Mouse (Mus musculus) embryonic facial prominence, embryonic 10.5 days (tissue): ENCODE measurements around the gene Dmc1. TPM values are rescaled to one million over a fixed set of nuclear protein-coding genes. Genes with fewer than 3 reads are reported as not detected.

Source experiments
- DNase-seq: peaks from one replicate; pipeline ENCODE4 v3.0.0-alpha.2; 2017; ENCODE audit warnings: low spot score
- H3K27ac ChIP-seq: fragments of 300-500 bp; sonication (generic); replicated peaks from 2 replicates; pipeline ENCODE4 v1.5.1; 2016; ENCODE audit warnings: mild to moderate bottlenecking
- H3K27me3 ChIP-seq: fragments of 300-500 bp; sonication (generic); replicated peaks from 2 replicates; pipeline ENCODE4 v1.6.1; 2016; ENCODE audit warnings: low read depth, mild to moderate bottlenecking; ENCODE audit not compliant: poor library complexity, severe bottlenecking
- H3K36me3 ChIP-seq: fragments of 300-500 bp; sonication (generic); replicated peaks from 2 replicates; pipeline ENCODE4 v1.6.1; 2016; ENCODE audit warnings: mild to moderate bottlenecking, moderate library complexity
- H3K4me1 ChIP-seq: fragments of 300-500 bp; sonication (generic); 2 replicates; pipeline ENCODE4 v1.6.1; 2016
- H3K4me3 ChIP-seq: fragments of 300-500 bp; sonication (generic); 2 replicates; pipeline ENCODE4 v1.5.1; 2016; ENCODE audit warnings: mild to moderate bottlenecking, moderate library complexity
- H3K9me3 ChIP-seq: fragments of 300-500 bp; sonication (generic); 2 replicates; pipeline ENCODE4 v1.6.1; 2016; ENCODE audit warnings: mild to moderate bottlenecking
- WGBS: fragments of 180-500 bp; shearing (Covaris S2); methylation state at CpG from one replicate; pipeline ENCODE4 v1.1.7; 2016; 5-methylcytosine and 5-hydroxymethylcytosine counted together
- polyA plus RNA-seq: library from polyadenylated mRNA; unstranded; fragments of >200 nt; fragmentation: Nextera tagmentation; extraction: Ambion mirVana; gene quantifications from 2 replicates; pipeline ENCODE4 v1.2.1, GENCODE M21; 2016

Gene Dmc1
- polyA plus RNA-seq, 1 experiment from 2014 or later: 1.2 TPM

DNA sequence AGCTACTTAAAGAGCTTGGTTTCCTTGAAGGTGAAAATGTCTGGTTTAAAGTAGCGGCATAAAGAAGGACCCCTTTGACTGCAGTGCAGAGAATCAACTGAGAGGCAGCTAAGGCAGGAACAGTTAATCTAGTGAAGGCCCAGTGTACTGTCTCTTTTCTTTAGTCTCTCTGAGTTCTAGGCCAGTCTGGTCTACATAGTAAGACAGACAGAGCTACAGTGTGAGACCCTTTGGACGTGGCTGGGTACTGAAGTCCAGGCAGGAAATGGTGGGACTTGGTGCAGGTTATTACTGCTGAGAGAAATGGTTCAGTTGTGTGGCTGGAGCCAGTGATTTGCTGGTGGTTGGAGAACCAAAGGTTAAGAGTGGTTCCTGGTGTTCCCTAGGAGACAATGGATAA lies 56.7 kb downstream of the Dmc1 start:
- H3K36me3 ChIP-seq: peaks cover 18% of the 10 kb centered on the region
- H3K9me3 ChIP-seq: no peaks in the 10 kb centered on the region
- no peak for DNase-seq
- 0 out of 2 replicates have a peak, but pooled peaks cover 4% of the 10 kb centered on the region for H3K27me3 ChIP-seq
- no peak overlapping the region for H3K4me3 ChIP-seq
- H3K27ac ChIP-seq: no peak overlapping the region
- peaks cover 25% of the 10 kb centered on the region for H3K4me1 ChIP-seq
- 92% methylated on average over 2 of the region's 2 CpGs for WGBS

DNA sequence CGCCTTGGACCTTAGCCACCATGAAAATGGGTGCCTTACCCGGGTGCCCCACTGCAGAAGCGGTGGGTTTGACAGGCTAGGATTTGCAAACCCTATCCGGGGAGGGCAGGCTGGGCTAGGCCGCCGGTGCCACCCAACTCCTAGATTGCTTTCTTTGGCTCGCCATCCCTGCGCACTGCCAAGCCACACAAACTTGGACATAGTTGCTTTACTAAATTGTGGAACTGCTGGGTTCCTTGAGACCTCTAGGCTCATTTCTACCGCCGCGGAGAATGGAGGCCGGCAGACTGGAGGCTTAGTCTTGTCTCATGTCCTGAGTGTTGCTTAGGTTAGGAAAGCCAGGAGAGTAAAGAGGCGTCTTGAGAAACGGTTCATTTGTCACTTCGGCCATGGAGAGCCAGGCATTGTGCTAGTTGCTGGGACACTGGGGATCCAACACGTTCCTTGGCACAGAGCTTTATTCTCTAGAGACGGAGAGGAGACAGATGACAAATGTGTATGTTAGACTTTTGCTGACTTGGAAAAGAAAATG lies 57.6 kb downstream of the Dmc1 start:
- H3K4me3 ChIP-seq: peak overlapping the region; percentile 96
- 76% methylated on average over 17 of the region's 17 CpGs for WGBS
- H3K9me3 ChIP-seq: no peaks in the 10 kb centered on the region
- peaks cover 27% of the 10 kb centered on the region for H3K36me3 ChIP-seq
- H3K27ac ChIP-seq: peak overlapping the region; percentile 100
- DNase-seq: no peak
- 0 out of 2 replicates have a peak, but pooled peaks cover 2% of the 10 kb centered on the region for H3K27me3 ChIP-seq
- H3K4me1 ChIP-seq: peaks cover 25% of the 10 kb centered on the region

DNA sequence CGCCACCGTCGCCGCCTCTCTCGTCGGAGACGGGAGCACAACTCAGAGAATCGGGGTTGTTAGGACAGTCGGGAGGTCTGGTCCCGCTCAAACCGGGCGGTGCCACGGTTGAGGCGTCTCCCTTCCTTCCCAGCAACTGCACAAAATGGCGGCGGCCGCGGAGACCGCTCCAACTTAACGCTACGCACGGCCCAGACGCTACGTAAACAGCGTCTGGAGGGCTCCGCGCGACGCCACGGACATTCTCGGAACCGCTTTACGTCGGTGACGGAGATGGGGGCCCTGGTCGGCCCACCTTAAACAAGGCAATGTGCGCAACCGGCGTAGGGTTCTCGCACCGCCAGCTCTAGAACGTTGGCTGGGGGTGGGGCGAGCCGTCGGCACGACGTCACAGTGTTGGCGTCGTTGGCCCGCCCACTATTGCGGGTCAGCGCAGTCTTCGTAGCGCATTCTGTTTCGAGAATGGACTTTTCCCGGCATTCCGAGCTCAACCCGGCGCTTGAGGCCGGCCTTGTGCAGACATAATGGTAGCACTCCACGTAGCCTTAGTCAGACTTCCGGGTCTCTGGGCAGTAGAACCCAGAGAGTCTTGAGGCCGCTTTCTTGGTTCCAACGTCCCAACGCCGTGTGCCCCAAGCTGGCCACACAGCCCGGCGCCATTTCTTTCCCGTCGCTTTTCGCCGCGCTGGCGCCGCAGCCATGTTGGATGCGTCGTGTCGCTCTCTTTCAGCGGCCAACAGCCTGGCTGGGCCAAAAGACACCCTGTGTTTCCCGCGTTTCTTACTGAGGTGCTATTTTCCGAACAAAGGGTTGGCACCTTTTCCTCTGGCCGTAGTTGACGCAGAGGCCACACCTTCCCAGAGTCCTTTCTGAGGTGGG lies 58.3 kb downstream of the Dmc1 start, which contains the start of gene Ddx17:
Gene Ddx17 (minus strand): TSS at position 332 of the 879 bp plus-strand sequence.
- Histone ChIP-seq H3K4me3 (peak within 1 kb of the TSS; percentile 96), H3K4me1 (peaks cover 25% of the 10 kb centered on the region), H3K36me3 (peaks cover 34% of the 10 kb centered on the region), H3K9me3 (no peaks in the 10 kb centered on the region), H3K27me3 (no peaks in the 10 kb centered on the region), H3K27ac (peak within 1 kb of the TSS; percentile 100)
- WGBS: 2% methylated on average over 84 of the region's 84 CpGs
- peak; percentile 98 for DNase-seq

DNA sequence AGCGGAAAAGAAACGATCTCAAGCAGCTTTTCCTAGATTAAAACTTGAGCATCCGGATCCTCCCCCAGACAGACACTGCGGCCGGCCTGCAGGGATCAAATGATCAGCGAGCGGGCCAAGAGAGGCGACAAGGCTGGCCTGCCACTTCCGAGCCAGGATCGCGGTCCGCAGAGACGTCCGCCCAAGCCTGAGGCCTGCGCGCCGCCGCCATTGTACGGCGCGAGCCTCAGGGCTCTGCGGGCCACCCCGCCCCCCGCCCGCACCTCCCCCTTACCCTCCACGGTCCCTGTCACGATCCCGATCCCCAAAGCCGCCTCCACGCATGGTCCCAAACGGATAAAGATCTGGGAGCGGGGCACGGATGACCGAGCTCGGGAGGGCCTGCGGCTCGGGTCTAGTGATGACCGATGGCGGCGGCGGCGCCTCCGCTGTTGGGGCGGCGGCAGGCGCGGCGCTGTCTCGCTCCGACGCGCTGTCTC lies 58.9 kb downstream of the Dmc1 start:
- Histone ChIP-seq H3K4me1 (peaks cover 25% of the 10 kb centered on the region), H3K9me3 (no peaks in the 10 kb centered on the region), H3K4me3 (peak overlapping the region; percentile 96), H3K27ac (peak overlapping the region; percentile 100), H3K36me3 (peaks cover 41% of the 10 kb centered on the region), H3K27me3 (no peaks in the 10 kb centered on the region)
- WGBS: under 1% methylated on average over 52 of the region's 52 CpGs
- DNase-seq: peak; percentile 78

DNA sequence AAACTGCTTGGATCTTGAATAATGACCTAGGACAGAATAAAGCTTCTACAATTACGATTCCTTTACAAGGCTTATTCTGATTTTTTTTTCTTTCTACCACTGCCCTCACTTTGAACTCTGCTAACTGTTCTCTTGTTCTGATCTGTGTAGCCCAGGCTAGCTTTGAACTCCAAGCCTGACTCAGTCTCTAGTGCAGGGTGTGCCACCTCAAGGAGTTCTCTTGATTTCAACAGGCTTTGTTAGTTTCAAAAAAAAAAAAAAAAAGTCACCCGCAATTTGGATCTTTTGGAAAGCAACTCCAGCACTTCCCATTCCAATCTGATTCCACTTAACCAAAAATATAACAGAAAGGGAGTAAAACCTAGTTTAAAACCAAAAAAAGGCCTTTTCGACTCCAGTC lies 59.4 kb downstream of the Dmc1 start:
- peak overlapping the region; percentile 100 for H3K27ac ChIP-seq
- DNase-seq: no peak
- WGBS: 6% methylated on average over 3 of the region's 3 CpGs
- H3K4me1 ChIP-seq: peaks cover 25% of the 10 kb centered on the region
- H3K36me3 ChIP-seq: peaks cover 46% of the 10 kb centered on the region
- H3K4me3 ChIP-seq: peak overlapping the region; percentile 96
- H3K27me3 ChIP-seq: no peaks in the 10 kb centered on the region
- no peaks in the 10 kb centered on the region for H3K9me3 ChIP-seq

DNA sequence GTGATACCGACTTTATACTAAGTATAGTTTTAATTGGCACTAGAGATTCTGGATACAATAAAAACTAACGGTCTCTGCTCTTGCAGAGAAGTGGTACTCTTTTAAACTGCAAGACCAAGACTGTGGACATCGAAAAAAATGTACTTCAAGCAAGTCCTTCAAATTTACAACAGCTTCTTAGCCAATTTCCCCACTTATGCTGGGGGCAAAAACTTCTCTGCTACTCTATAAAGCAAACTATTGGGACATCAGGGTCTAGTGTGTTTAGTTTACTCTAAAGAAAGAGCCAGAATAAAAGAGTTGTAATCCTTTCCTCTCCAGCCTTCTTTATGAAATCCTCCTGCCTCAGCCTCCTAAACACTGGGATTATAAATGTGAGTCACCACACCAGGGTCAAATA lies 60.9 kb downstream of the Dmc1 start:
- Histone ChIP-seq H3K36me3 (peaks cover 61% of the 10 kb centered on the region), H3K27ac (no peak overlapping the region)

DNA sequence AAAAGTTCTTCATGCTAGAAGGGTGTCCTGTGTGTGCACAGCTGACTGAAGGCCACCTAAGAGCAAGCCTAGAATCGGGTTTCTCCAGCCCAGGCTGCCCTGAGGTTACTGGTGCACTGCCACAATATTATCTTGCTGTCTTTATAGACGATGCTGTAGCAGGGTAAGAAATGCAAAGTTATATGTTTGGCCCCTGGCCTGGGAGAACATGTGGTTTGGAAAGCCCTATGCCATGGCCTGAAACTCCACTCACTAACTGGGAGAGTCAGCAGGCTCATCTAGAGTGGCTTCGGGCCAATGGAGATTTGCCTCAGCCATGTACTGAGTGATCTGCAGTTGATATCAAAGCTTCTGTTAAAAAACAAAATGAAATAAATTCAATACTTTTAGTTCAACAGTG lies 71.1 kb downstream of the Dmc1 start:
- 88% methylated on average over 3 of the region's 3 CpGs for WGBS
- H3K36me3 ChIP-seq: peaks cover 100% of the 10 kb centered on the region

More for the DNA sequence above, 60.9 kb downstream of the Dmc1 start:
- Histone ChIP-seq H3K9me3 (no peaks in the 10 kb centered on the region), H3K4me1 (peaks cover 25% of the 10 kb centered on the region), H3K4me3 (peak overlapping the region; percentile 96), H3K27me3 (no peaks in the 10 kb centered on the region)
- no peak for DNase-seq
- 96% methylated on average over 3 of the region's 3 CpGs for WGBS

DNA sequence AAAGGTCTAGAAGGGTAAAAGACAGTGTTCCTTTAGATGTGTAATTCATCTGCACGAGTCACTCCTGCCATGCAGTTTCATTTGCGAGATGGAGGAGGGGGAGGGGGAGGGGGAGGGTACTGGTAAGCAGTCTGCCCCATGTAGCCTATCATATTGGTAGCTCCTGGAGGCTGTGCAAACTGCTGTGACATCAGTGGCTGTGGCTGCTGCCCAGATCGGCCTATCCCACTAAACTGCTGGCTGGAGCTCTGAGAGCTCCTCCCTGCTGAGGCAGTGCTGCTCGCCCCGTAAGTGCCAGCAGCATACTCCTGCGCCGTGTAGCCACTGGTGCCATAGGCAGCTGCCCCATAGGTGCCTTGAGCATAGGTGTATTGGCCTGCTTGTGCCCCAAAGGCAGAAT lies 75.0 kb downstream of the Dmc1 start:
- Histone ChIP-seq H3K27me3 (no peaks in the 10 kb centered on the region), H3K4me3 (no peak overlapping the region), H3K27ac (no peak overlapping the region), H3K9me3 (no peaks in the 10 kb centered on the region), H3K36me3 (peaks cover 95% of the 10 kb centered on the region), H3K4me1 (no peaks in the 10 kb centered on the region)
- 84% methylated on average over 7 of the region's 7 CpGs for WGBS
- peak; percentile 21 for DNase-seq

More for the DNA sequence above, 71.1 kb downstream of the Dmc1 start:
- Histone ChIP-seq H3K27ac (no peak overlapping the region), H3K4me1 (no peaks in the 10 kb centered on the region), H3K9me3 (no peaks in the 10 kb centered on the region), H3K4me3 (no peak overlapping the region), H3K27me3 (no peaks in the 10 kb centered on the region)
- DNase-seq: no peak

DNA sequence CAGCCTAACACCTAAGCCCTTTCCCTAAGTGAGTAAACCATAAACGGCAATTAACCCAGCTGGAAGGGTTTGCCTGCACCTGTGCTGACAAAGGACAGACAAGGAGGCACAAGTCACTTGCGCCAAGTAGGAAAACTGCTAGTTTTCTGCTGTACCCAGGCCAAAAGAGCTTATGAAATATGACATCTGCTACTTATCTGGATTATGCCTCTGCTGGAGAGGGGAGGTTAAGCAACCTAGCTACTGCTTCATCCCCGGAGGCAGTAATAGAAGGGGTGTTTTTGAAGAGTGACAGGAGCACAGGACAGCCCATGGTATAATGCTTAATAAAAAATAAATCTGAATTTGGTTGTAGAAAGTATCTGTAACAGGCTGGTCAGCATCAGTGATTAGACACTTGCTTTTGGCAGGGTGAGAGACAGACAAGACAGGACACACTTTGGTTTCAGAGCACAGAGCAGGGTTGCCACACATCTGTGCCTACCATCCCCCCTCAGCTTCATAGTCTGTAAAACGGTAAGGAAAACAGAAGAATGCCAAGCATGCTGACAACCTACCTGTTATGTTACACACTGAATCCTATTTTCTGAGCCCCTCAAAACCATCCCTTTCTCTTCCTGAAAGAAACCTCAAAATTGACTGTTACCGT lies 76.8 kb downstream of the Dmc1 start:
- DNase-seq: no peak
- peaks cover 77% of the 10 kb centered on the region for H3K36me3 ChIP-seq

DNA sequence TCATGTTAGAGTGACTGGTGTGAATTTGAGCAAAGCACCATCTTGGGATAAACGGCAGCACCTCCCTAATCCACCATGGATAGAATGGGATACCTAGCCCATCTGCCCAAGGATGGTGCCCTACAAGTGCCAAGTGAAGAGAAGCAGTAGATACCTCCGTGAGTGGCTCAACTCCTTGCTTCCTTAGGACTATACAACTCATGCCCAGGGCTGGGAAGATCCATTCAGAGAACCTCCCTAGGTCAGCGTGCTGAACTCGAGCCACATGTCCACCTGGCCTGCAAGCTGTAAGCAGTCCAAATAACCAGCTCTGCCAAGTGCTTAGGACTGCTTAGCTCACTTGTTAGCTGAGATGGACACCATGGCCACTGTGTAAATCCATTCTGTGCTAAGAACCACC lies 77.7 kb downstream of the Dmc1 start:
- DNase-seq: peak; percentile 15
- H3K36me3 ChIP-seq: peaks cover 68% of the 10 kb centered on the region
- no peaks in the 10 kb centered on the region for H3K27me3 ChIP-seq
- H3K4me1 ChIP-seq: no peaks in the 10 kb centered on the region
- 81% methylated on average over 4 of the region's 4 CpGs for WGBS
- no peak overlapping the region for H3K4me3 ChIP-seq
- H3K27ac ChIP-seq: no peak overlapping the region
- no peaks in the 10 kb centered on the region for H3K9me3 ChIP-seq

More for the DNA sequence above, 76.8 kb downstream of the Dmc1 start:
- H3K9me3 ChIP-seq: no peaks in the 10 kb centered on the region
- WGBS: 82% methylated on average over 5 of the region's 5 CpGs
- no peaks in the 10 kb centered on the region for H3K4me1 ChIP-seq
- no peak overlapping the region for H3K4me3 ChIP-seq
- no peak overlapping the region for H3K27ac ChIP-seq
- H3K27me3 ChIP-seq: no peaks in the 10 kb centered on the region

DNA sequence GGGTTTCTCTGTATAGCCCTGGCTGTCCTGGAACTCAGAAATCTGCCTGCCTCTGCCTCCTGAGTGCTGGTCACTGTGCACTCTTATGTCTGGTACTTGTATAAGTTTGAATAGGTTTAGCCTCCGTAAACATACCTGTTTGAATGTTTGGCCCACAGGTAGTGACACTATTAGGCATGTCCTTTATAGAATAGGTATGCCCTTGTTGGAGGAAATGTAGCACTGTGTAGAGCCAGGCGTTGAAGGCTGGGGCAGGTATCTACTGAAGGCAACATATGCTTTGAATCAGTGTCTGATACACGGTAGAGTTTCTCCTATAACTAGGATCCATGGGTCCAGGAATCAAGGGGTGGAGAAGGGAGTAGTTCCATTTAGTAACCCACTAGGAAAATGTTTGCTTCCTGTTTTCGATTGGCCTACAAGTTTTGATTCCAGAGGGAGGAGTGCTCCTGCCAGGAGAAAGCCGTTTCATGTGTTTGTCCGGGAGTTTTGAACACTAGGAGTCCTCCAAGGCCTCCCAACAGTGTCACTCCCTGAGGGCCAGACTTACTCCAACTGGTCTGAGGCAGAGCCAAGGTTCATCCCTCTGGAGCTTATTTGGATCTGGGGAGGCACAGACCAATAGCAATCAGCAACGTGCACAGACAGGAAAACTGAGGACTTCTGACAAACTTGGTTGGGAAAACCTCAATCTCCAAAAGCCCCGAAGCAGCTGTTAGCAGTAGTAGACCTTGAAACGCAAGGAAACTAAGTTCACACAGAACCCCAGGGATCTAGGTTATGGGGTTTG lies 78.7 kb downstream of the Dmc1 start:
- 65% methylated on average over 9 of the region's 9 CpGs for WGBS
- H3K4me1 ChIP-seq: no peaks in the 10 kb centered on the region
- H3K36me3 ChIP-seq: peaks cover 58% of the 10 kb centered on the region
- H3K27me3 ChIP-seq: no peaks in the 10 kb centered on the region
- H3K4me3 ChIP-seq: no peak overlapping the region
- DNase-seq: peak; percentile 15
- H3K9me3 ChIP-seq: no peaks in the 10 kb centered on the region
- no peak overlapping the region for H3K27ac ChIP-seq

DNA sequence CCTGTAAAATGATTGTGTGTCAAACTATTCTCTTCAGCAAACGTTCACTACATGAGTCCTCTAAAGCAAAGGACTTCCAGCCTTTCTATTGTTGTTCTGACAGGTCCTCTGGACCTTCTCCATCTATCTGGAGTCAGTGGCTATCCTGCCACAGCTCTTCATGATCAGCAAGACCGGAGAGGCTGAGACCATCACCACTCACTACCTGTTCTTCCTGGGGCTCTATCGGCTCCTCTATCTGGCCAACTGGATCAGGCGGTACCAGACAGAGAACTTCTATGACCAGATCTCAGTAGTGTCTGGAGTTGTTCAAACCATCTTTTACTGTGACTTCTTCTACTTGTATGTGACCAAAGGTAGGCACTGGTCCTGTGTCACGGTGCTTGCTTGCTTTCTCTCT lies 79.3 kb downstream of the Dmc1 start:
- WGBS: 90% methylated on average over 5 of the region's 5 CpGs
- Histone ChIP-seq H3K36me3 (peaks cover 52% of the 10 kb centered on the region), H3K27me3 (no peaks in the 10 kb centered on the region)

More for the DNA sequence above, 79.3 kb downstream of the Dmc1 start:
- Histone ChIP-seq H3K9me3 (no peaks in the 10 kb centered on the region), H3K27ac (no peak overlapping the region), H3K4me3 (no peak overlapping the region), H3K4me1 (no peaks in the 10 kb centered on the region)
- no peak for DNase-seq
